Mouse (Mus musculus) olfactory bulb, adult 2 months (tissue): ENCODE results near the gene Gm20696.

Source experiments
- CTCF ChIP-seq: fragments of 200-500 bp; IDR thresholded peaks from 2 replicates; pipeline ENCODE4 v1.5.1; 2012; ENCODE audit warnings: low read depth, mild to moderate bottlenecking, low read length, moderate library complexity; ENCODE audit not compliant: insufficient read depth
- POLR2A ChIP-seq: fragments of 200-500 bp; IDR thresholded peaks from 2 replicates; pipeline ENCODE4 v1.6.1; 2012; ENCODE audit warnings: mild to moderate bottlenecking, low read depth, low read length, moderate library complexity; ENCODE audit not compliant: insufficient read depth

DNA sequence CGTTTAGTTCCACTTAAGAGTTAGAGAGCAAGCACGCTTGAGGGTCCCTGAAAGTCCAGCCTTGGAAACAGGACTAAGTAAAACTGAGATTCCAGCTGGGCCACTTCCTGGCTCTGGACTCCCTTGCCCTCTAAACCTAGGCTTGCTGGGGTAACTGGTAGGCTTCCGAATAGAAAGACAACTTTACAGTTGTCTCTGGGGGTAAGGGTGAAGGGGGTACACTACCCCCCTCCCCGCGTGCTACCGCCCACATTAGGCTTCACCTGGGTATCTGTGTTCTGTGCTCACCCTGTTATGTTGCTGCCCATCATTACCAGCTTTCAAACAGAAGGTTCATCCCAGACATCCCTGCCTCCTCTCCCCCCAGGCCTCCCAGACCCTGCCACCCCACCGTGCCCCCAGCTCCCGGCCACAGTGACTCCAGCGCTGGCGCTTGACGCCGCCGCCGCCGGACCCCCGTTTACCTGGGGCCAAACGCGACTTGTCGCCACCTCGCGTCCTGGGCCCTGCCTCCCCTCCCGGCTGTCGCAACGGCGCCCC is 25.1 kb upstream of the Gm20696 start:
- TF ChIP-seq CTCF (no peak), POLR2A (no peak)
